Mouse (Mus musculus): ENCODE data around the gene E2f8. TPM values are rescaled to one million over a fixed set of nuclear protein-coding genes. Genes with fewer than 3 reads are reported as not detected.

Gene E2f8
- polyA plus RNA-seq (2017; shearing (Covaris generic)) = 1 to 10 TPM in 1 of 2 experiments, under 1 TPM in 1; 0.75 to 1.9 TPM

DNA sequence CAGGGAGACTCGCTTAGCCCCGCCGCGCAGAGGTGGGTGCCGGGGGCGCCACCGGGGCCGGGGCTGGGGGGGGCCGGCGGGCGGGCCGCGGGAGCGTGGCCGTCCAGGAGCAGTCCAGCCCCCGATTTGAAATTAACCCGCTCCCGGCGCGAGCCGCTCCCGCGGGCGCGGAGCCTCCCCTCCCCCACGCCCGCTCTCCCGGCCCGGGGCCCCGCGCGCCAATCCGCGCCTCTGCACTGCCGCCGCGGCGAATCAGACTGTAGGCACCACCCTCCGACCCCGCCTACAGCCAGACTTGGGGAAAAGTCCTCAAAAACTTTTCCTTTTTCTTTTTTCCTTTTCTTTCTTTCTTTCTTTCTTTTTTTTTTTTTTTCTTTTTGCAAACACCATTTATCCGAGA is at the start of gene E2f8:
Gene E2f8, minus strand, starts transcription at position 111 of the 400 bp plus-strand sequence.

DNA sequence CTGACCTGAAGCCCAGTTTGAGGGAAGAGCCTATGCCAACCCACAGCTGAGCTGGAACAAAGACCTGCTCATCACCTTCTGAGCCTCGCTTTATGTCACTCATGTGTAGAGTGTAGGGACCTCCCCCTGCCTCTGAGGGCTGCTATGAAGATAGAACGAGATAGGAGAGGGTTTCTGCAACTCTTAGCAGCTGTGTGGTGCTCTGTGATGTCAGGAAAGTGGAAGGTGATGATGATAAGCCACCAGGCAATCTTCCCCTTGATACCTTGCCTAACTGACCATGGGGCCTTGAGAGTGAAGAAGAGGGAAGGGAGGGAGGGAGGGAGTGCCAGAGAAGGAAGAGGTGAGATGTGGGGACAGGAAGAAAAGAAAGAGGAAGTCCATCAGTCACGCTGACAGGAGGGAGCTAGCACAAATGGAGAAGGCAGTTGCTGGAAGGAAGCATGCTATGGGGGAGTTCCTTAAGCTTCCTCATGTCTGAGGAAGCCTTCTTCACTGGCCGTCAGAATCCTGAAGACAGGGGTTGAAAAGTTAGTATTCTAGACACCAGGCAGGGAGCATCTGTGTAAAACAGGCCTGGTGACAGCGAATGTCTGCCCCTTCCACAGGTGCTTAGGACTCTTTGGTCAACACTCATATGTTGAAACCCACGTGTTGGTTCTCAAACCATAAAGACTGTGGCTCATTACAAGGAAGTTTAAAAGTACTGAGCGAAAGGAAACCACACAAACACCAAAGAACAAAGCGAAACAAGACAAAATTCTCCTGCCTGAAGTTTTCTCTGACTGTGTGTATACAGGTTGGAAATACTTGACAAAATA is 27.3 kb upstream of the E2f8 start, which contains the start of gene Nav2:
Gene Nav2, plus strand, starts transcription at position 196 of the 821 bp plus-strand sequence.

DNA sequence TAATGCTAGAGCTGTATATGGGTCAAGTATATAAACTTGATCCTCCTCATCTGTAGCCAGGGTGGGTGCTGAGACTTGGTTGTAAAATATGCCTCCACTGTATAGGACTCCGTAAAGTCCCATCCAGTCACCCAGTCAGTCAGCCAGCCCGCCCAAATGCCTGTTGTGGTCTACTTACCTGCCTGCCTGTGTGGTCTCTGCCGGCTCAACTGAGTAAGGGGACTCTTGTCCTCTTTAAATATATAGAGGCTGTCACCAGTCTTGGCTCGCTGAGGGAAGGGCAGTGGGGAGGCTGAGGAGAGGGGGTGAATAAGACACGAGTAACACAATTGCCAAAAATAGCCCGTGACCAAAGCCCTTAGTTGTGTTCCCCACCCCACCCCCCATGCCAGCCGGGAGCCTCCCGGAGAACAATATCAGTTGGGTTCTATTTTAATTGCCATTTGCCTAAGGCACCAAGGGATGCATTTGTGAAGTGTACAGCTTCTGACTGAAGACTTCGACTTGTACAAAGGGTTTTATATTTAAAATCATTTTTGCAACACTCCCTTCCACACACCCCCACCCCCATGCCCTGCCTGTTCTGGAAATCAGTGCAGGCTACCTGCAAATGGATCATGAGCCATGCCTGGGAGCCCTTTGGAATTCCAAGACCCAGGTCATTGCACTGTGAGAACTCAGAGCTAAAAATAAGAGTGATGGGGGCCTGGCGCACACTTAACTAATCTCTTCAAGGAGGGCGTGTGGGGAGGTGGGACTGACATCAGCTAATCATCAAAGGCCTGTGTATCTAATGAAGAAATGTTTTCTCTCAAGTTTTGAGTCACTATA is 33.4 kb downstream of the E2f8 start, which contains the start of gene Csrp3:
Gene Csrp3, minus strand, starts transcription at position 214 of the 831 bp plus-strand sequence.

Other genes with a start within 250 kb of the E2f8 start
- not detected for gene Mrgprb3, start 237.8 kb downstream of the E2f8 start, polyA plus RNA-seq (2017; shearing (Covaris generic))
- gene Zdhhc13, start 92.6 kb downstream of the E2f8 start, polyA plus RNA-seq (2017; shearing (Covaris generic)) = 10 to 100 TPM; 41.1 to 43.1 TPM
- gene Csrp3, start 33.6 kb downstream of the E2f8 start, polyA plus RNA-seq (2017; shearing (Covaris generic)) = not detected
- gene Nav2, start 27.1 kb upstream of the E2f8 start, polyA plus RNA-seq (2017; shearing (Covaris generic)) = 10 to 100 TPM; 25.4 to 63.6 TPM